Mouse (Mus musculus): ENCODE measurements around the gene Col8a1.

DNA sequence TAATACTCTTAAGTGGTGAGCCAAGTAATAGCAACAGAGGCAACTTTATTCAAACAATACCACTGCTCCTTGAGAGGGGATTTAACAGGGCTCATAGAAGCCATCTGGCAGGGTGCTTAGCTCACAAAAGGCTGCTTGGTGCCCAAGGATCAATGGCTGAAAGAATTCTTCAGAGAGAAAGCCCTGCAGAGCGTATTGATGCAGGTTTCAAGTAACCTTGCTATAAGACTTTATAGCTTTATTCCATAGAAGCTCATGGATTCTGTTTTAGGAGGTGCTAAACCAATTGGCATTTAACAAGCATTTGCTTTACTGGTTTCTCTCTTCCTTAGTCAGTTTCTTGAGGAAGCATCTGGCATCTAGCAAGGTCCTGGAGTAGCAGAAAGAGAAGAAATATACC lies 59.8 kb downstream of the Col8a1 start:
- TF ChIP-seq CTCF (IDR thresholded peaks at IDR 0.05): no peak
- TF ChIP-seq EP300 (IDR thresholded peaks at IDR 0.05): no peak

Data from lung, postnatal 0 days (tissue).